Mouse (Mus musculus) gastrocnemius, postnatal 14 days (tissue): ENCODE results near the gene Fbxw5. TPM values are rescaled to one million over a fixed set of nuclear protein-coding genes. Genes with fewer than 3 reads are reported as not detected.

Experiments
- total RNA-seq, 2 experiments: library from RNA; stranded (reverse); gene quantifications; 2 replicates each; pipeline ENCODE4 v1.2.3; 2021

Fbxw5 gene
- total RNA-seq, 2 experiments from 2014 or later: 68.6 to 70.5 TPM

Other genes starting within 250 kb of the Fbxw5 start
- gene Tmem203, start 245.3 kb upstream of the Fbxw5 start, total RNA-seq: 10 to 100 TPM; 13.5 to 13.6 TPM
- 1 to 10 TPM; 2.8 to 5.0 TPM for gene Tprn, start 238.1 kb upstream of the Fbxw5 start, total RNA-seq
- 10 to 100 TPM; 28.9 to 34.2 TPM for gene Ssna1, start 228.3 kb upstream of the Fbxw5 start, total RNA-seq
- gene Anapc2, start 228.3 kb upstream of the Fbxw5 start, total RNA-seq: 10 to 100 TPM; 29.7 to 31.0 TPM
- gene Tmem210, start 212.6 kb upstream of the Fbxw5 start, total RNA-seq: not detected
- not detected for gene Lrrc26, start 210.8 kb upstream of the Fbxw5 start, total RNA-seq
- gene Grin1, start 181.6 kb upstream of the Fbxw5 start, total RNA-seq: under 1 TPM in 1 of 2 experiments, not detected in 1; 0.22 TPM
- gene Man1b1, start 168.4 kb upstream of the Fbxw5 start, total RNA-seq: 10 to 100 TPM; 16.7 to 17.0 TPM
- gene Dpp7, start 144.4 kb upstream of the Fbxw5 start, total RNA-seq: 1 to 10 TPM; 6.0 to 6.6 TPM
- gene Uap1l1, start 135.1 kb upstream of the Fbxw5 start, total RNA-seq: 1 to 10 TPM; 5.2 to 5.8 TPM
- gene Sapcd2, start 128.4 kb upstream of the Fbxw5 start, total RNA-seq: 1 to 10 TPM; 1.2 to 1.6 TPM
- gene Entpd2, start 104.9 kb upstream of the Fbxw5 start, total RNA-seq: 10 to 100 TPM; 19.0 to 25.2 TPM
- 10 to 100 TPM; 24.0 to 28.1 TPM for gene Npdc1, start 101.4 kb upstream of the Fbxw5 start, total RNA-seq
- not detected for gene Fut7, start 77.5 kb upstream of the Fbxw5 start, total RNA-seq
- gene Abca2, start 72.0 kb upstream of the Fbxw5 start, total RNA-seq: 10 to 100 TPM in 1 of 2 experiments, 1 to 10 TPM in 1; 9.2 to 11.6 TPM
- not detected for gene Clic3, start 43.9 kb upstream of the Fbxw5 start, total RNA-seq
- gene Paxx, start 39.7 kb upstream of the Fbxw5 start, total RNA-seq: 10 to 100 TPM; 15.7 to 18.9 TPM
- gene Ptgds, start 30.7 kb upstream of the Fbxw5 start, total RNA-seq: 1 to 10 TPM; 1.3 to 1.4 TPM
- gene Lcn12, start 6.8 kb upstream of the Fbxw5 start, total RNA-seq: not detected
- under 1 TPM; 0.91 to 0.98 TPM for gene C8g, start 969 bp downstream of the Fbxw5 start, total RNA-seq
- 10 to 100 TPM in 1 of 2 experiments, 1 to 10 TPM in 1; 9.7 to 13.3 TPM for gene Traf2, start 46.2 kb downstream of the Fbxw5 start, total RNA-seq
- 100 to 1,000 TPM; 164 to 173 TPM for gene Edf1, start 57.1 kb downstream of the Fbxw5 start, total RNA-seq
- under 1 TPM; 0.68 to 0.80 TPM for gene Mamdc4, start 74.1 kb downstream of the Fbxw5 start, total RNA-seq
- 10 to 100 TPM; 42.6 to 44.8 TPM for gene Phpt1, start 74.5 kb downstream of the Fbxw5 start, total RNA-seq
- gene Ajm1, start 81.0 kb downstream of the Fbxw5 start, total RNA-seq: under 1 TPM in 1 of 2 experiments, not detected in 1; 0.10 TPM
- 10 to 100 TPM; 39.5 to 41.0 TPM for gene Rabl6, start 107.8 kb downstream of the Fbxw5 start, total RNA-seq
- gene Ccdc183, start 116.9 kb downstream of the Fbxw5 start, total RNA-seq: not detected
- 10 to 100 TPM; 12.1 to 14.3 TPM for gene Tmem141, start 121.3 kb downstream of the Fbxw5 start, total RNA-seq
- gene Fcna, start 127.3 kb downstream of the Fbxw5 start, total RNA-seq: 1 to 10 TPM; 5.7 to 6.2 TPM
- gene Lcn8, start 152.4 kb downstream of the Fbxw5 start, total RNA-seq: 10 to 100 TPM; 31.0 to 33.3 TPM
- not detected for gene Lcn5, start 157.2 kb downstream of the Fbxw5 start, total RNA-seq
- gene Lcn6, start 176.0 kb downstream of the Fbxw5 start, total RNA-seq: not detected
- gene Lcn10, start 182.0 kb downstream of the Fbxw5 start, total RNA-seq: not detected
- gene Obp2a, start 199.3 kb downstream of the Fbxw5 start, total RNA-seq: not detected
- 10 to 100 TPM; 10.9 to 15.5 TPM for gene Bmyc, start 206.0 kb downstream of the Fbxw5 start, total RNA-seq
- gene Obp2b, start 236.3 kb downstream of the Fbxw5 start, total RNA-seq: not detected